Mouse (Mus musculus) large intestine, adult 2 months (tissue): Measurements from ENCODE around the gene Chrm3. TPM values are rescaled to one million over a fixed set of nuclear protein-coding genes. Genes with fewer than 3 reads are reported as not detected.

Experiments used
- DNase-seq: peaks from one replicate; pipeline ENCODE4 v3.0.0-alpha.2; 2012; ENCODE audit warnings: low read depth, low spot score
- WGBS: fragments of 180-500 bp; shearing (Covaris S2); methylation state at CpG from one replicate; pipeline ENCODE4 v1.1.7; 2018; 5-methylcytosine and 5-hydroxymethylcytosine counted together
- polyA plus RNA-seq: library from polyadenylated mRNA; depleted of rRNA; stranded (reverse); fragments of >200 nt; gene quantifications from 2 replicates; pipeline ENCODE4 v1.2.3, GENCODE M21; 2012

The Chrm3 gene
- polyA plus RNA-seq, 1 experiment = 1.9 TPM

DNA sequence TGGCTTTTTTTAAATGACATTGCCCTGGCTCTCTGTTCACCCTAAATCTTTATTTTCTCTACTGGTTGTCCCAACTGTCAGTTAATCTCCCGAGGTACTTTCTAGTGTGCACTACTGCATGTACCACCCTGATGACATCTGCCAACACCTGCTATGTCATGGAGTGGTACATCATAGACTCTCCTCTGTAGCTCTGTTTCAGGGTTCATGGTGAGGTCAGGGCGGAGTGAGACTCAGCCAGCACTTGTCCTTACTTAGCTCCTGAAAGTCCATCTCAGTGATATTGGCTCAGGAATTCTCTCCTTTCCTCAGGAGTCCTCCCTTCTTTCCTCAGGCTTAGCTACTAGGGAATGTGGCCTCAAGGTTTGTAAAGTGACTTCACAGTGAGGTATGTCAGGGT, 451.9 kb downstream of the Chrm3 start:
- no peak for DNase-seq
- 81% methylated on average over 2 of the region's 2 CpGs for WGBS

- 61% methylated on average over 3 of the region's 3 CpGs for WGBS
- no peak for DNase-seq
Measured at GRCm38 (mm10) chr13:9907202-9907601, 453.4 kb downstream of the Chrm3 start.

GRCm38 (mm10) chr13:9904455-9904854, 456.2 kb downstream of the Chrm3 start:
- no peak for DNase-seq

DNA sequence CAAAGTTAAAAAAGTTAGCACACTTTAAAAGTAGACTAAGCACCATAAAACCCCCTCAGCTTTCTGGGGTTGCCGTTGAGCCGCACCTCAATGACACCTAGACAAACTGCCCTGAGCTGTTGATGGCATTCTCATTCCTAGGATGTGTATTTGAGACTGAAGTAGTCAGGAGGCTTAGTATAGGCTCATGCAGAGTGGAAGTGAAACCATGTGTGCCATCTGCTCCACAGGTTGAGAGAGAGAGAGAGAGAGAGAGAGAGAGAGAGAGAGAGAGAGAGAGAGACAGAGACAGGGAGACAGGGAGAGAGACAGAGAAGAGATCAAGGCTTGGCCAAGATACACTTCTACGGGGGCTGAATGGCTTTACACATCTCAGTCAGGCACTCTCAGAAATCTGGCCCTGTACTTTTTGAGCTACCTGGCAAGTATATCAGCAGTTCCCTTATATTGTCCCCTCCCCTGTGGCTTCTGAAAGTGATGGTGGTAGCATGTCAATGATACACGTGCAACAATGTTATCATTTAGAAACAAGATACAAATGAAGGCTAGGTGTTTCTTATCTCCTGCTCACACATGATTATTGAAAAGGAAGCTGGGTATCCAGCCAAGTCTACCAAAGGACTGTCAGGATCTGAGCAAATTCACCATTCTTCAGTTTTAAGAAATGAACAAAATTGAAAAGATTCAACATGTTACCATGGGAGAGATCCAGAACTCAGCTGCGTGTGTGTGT, 459.8 kb downstream of the Chrm3 start:
- 75% methylated on average over 5 of the region's 5 CpGs for WGBS
- no peak for DNase-seq

- no peak for DNase-seq
- 81% methylated on average over 3 of the region's 3 CpGs for WGBS
Measured at GRCm38 (mm10) chr13:9898664-9899369, 461.8 kb downstream of the Chrm3 start.

GRCm38 (mm10) chr13:9897231-9897630, 463.4 kb downstream of the Chrm3 start:
- WGBS = 55% methylated on average over 1 of the region's 1 CpGs
- DNase-seq = no peak

- DNase-seq = no peak
- WGBS = 71% methylated on average over 11 of the region's 11 CpGs
Measured at GRCm38 (mm10) chr13:9895045-9895625, 465.5 kb downstream of the Chrm3 start.

DNA sequence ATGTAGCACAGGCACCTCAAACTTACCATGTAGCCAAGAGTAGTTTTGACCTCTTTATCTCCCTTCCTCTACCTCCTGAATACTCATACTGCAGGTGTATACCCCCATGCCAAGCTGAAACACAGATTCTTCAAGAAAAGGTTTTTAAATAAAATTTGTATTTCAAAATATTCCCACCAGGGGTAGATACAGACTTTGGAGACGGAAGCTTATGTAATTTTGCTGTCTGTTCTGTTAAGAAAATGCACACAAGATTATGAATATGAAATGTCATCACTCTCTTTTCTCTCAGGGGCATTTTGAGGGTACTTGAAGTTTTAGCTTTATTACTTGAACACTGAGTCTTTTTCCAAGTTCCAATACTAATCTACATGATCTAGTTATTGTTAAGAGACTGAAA, 469.6 kb downstream of the Chrm3 start:
- 81% methylated on average over 1 of the region's 1 CpGs for WGBS
- DNase-seq = no peak

GRCm38 (mm10) chr13:9890460-9890859, 470.2 kb downstream of the Chrm3 start:
- WGBS = 78% methylated on average over 5 of the region's 5 CpGs
- DNase-seq = no peak

GRCm38 (mm10) chr13:9889954-9890353, 470.7 kb downstream of the Chrm3 start:
- no peak for DNase-seq
- WGBS = 39% methylated on average over 1 of the region's 1 CpGs

GRCm38 (mm10) chr13:9888284-9888683, 472.4 kb downstream of the Chrm3 start:
- DNase-seq = no peak
- WGBS = 70% methylated on average over 5 of the region's 5 CpGs

DNA sequence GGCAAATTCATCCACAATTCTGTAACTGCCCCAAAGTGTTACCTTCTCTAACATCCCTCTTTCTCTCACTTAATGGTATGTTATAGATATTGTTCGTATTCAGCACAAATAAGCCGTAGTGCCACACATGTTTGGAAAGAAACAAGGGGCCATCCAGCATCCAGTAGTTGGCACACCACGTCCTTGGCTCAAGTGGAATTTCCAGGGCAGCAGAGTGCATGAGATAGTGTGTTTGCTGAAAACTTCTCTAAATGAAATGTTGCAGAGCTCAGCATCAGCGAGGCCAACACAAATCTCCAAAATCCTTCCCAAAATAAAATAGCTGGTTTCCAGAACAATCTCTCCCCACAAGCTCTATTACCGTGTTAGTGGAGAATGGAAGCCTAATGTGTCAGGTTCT, 473.4 kb downstream of the Chrm3 start:
- 78% methylated on average over 5 of the region's 5 CpGs for WGBS
- no peak for DNase-seq

DNA sequence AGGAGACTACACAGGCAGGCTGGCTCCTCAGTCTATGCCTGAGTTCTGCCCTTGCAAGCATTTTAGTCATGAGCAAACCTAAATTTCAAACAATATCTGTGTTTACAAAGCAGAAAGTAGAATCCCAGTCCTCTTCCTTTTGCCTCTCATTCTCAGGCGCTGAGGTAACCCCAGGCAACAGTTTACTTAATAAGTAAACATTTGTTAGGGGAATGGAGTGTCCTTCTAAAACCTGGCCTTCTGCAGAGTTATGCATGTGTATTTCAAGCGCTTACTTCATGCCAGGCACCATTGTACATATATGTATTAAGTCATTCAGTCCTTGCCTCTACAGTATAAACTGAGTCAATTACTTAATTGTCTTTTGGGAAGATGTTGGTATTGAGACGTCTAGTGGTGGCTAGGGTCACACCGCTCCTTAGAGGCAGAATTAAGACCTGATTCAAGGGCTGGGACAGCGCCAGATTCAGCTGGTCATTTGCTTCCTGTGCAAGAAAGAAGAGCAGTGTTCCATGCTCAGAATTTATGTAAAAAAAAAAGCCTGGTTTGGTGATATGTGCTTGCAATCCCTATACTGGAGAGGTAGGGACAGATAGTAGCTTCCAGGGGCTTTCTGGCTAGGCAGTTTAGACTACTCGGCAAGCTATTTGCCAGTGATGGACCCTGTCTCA, 474.0 kb downstream of the Chrm3 start:
- 62% methylated on average over 6 of the region's 6 CpGs for WGBS
- no peak for DNase-seq

DNA sequence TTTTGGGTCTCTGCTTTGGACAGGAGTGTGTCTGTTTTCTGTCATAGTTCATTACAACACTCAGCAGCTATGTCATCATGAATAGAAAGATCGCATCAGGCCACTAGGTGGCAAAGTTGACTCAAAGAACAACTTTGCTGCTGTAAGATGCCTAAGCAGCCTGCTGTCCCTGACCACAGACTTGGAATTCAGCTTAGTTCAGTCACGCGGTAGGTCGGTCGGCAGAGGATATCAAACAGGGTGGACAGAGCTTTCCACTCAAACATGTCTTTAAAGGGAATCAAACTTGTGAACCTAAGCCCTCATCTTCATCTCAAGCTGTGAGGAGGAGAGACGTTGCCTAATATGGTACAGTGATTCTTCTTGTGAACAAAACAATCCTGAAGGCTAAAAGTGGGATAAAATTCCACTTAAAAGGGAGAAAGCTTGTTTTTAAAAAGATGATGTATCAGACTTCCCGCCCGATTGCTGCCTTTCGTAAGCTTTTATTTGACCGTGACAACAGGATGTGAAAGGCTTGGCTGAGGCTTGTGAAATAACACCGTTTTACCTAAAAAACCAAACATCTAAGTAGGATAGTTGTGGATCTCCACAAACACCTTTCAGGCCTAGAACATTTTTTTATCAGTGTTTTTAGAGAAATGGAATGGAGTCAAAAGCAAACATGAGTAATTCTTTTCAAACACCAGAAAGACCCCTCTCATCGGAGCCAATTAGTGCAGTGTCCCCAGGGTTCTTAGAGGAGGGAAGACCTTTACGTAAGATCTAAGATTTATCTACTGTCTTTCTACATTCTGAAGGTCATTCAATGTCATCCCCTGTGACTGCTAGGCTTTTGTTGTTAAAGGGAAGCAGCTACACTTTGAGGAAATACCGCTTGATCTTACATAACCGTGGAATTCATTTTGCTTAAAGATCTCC, 478.0 kb downstream of the Chrm3 start:
- 44% methylated on average over 15 of the region's 15 CpGs for WGBS
- DNase-seq = peak; percentile 22

DNA sequence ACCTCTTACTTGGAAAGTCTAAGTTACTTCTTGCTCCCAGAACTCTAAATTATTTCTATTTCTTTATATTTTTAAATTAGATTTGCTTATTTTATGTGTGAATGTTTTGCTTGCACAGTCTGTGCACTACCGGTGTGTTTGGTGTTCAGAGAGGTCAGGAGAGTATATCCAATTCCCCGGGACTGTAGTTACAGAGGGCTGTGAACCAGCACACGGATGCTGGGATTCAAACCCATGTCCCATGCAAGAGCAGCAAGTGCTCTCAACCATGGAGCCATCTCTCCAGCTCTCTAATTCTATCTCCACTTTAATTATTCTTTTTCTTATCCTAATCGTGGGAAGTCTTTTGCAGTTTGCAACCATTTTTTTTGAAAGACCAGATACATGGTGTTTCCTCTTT, 478.7 kb downstream of the Chrm3 start:
- no peak for DNase-seq
- WGBS = 41% methylated on average over 4 of the region's 4 CpGs

DNA sequence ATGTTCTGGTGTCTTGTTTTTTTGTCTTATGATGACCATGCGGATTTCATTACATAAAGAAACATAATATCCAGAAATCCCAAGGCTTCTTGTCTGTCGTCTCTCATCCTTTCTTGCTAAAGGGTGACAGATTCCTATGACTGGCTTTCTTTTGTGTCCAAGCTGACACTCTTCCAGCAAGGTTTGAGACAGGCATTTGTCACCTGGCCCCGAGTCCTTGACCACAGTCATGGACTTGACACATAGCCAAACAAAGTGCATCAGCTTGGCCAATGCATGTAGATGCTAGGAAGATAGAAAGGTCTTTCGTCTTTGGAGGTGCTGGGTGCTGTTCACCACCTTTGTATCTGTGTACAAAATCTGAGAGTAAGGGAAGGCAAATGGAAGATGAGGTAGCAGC, 480.2 kb downstream of the Chrm3 start:
- 81% methylated on average over 4 of the region's 4 CpGs for WGBS
- DNase-seq = no peak

DNA sequence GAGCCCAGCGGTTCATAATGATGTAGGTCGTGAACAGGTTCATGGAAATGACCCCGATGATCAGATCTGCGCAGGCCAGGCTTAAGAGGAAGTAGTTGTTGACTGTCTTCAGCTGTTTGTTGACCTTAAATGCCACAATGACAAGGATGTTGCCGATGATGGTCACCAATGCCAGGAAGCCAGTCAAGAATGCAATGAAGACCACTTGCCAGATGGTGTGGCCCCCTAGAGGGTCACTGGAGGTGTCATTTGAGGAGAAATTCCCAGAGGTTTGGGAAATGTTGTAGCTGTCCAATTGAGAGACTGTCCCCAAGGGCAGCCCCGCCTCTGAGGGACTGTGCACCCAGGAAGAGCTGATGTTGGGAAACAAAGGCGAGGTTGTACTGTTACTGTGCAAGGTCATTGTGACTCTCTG, 482.0 kb downstream of the Chrm3 start:
- 83% methylated on average over 7 of the region's 7 CpGs for WGBS
- DNase-seq = no peak

DNA sequence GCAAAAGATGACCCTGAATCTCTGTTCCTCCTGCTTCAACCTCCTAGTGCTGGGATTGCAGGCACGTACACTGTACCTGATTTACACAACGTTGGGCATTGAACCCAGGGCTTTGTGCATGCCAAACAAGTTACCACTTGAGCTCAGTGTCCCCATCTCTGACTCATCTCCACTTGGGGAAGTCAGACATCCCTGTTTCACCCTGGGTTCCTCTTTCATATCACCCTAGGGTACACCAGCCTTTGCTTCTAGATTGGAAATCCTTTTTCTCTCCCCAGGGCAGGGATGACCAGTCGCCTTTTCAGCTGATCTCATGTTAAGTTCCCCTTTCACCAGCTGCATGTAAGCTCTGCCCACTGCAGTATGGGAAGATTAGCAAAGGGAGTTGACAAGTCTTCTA, 487.3 kb downstream of the Chrm3 start:
- 70% methylated on average over 3 of the region's 3 CpGs for WGBS
- DNase-seq = no peak

DNA sequence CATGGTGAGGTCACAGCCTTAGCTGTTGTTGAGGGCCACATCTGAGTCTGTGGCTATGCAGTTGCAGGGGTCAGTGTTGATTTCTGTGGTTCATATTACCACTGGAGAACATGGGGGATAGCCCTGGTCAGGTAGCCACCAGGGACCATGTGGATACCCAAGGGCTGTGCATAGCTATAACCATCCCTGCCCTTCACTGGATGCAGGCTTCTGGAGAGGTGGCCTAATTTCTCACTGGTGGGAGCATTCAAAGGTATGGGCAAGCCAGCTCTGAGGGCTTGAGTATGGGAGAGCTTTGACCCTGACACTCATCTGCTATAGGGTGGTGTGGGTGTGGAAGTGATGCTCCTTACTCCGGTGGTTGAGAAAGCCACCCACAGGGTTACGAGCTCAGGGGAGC, 494.5 kb downstream of the Chrm3 start:
- DNase-seq = no peak
- WGBS = 76% methylated on average over 2 of the region's 2 CpGs

GRCm38 (mm10) chr13:9847515-9847914, 513.1 kb downstream of the Chrm3 start:
- no peak for DNase-seq
- 75% methylated on average over 3 of the region's 3 CpGs for WGBS
